Mouse (Mus musculus) ES-Bruce4 (cell line): ENCODE data around the gene Grid2. TPM values are rescaled to one million over a fixed set of nuclear protein-coding genes. Genes with fewer than 3 reads are reported as not detected.

ENCODE experiments used
- H3K27ac ChIP-seq: 2 replicates; pipeline ENCODE4 v1.5.1; 2012; ENCODE audit warnings: low read length, inconsistent platforms; ENCODE audit not compliant: insufficient read depth
- H3K27me3 ChIP-seq: 2 replicates; pipeline ENCODE4 v1.6.1; 2012; ENCODE audit warnings: mild to moderate bottlenecking, low read length, inconsistent platforms; ENCODE audit not compliant: control insufficient read depth, poor library complexity, insufficient read depth, severe bottlenecking
- H3K36me3 ChIP-seq: 2 replicates; pipeline ENCODE4 v1.6.1; 2012; ENCODE audit warnings: inconsistent platforms, mild to moderate bottlenecking, low read length, moderate library complexity; ENCODE audit not compliant: control insufficient read depth, poor library complexity, insufficient read depth, severe bottlenecking
- H3K4me1 ChIP-seq: one replicate; pipeline ENCODE4 v1.8.1; 2011; ENCODE audit warnings: low read length; ENCODE audit not compliant: control insufficient read depth, insufficient read depth
- H3K4me3 ChIP-seq: 2 replicates; pipeline ENCODE4 v1.5.1; 2011; ENCODE audit warnings: low read depth, mild to moderate bottlenecking, low read length
- H3K9ac ChIP-seq: 2 replicates; pipeline ENCODE4 v1.6.1; 2012; ENCODE audit warnings: low read depth, mild to moderate bottlenecking, inconsistent platforms; ENCODE audit not compliant: poor library complexity, severe bottlenecking
- H3K9me3 ChIP-seq: replicated peaks from 2 replicates; pipeline ENCODE4 v1.6.1; 2012; ENCODE audit warnings: mild to moderate bottlenecking, low read length, inconsistent platforms; ENCODE audit not compliant: control insufficient read depth, poor library complexity, insufficient read depth, severe bottlenecking
- CTCF ChIP-seq: IDR thresholded peaks from one replicate; pipeline ENCODE4 v1.8.1; 2011; ENCODE audit warnings: low read depth, low read length
- EP300 ChIP-seq: IDR thresholded peaks from 2 replicates; pipeline ENCODE4 v1.6.1; 2011; ENCODE audit warnings: low read depth, low read length; ENCODE audit not compliant: insufficient read depth
- POLR2A ChIP-seq: IDR thresholded peaks from one replicate; pipeline ENCODE4 v1.8.1; 2011; ENCODE audit warnings: low read length; ENCODE audit not compliant: insufficient read depth
- polyA plus RNA-seq: library from polyadenylated mRNA; stranded (reverse); fragments of >200 nt; gene quantifications from 2 replicates; pipeline ENCODE4 v1.2.4, GENCODE M21; 2011; ENCODE audit warnings: low read depth; ENCODE audit not compliant: missing spikeins, insufficient read depth, insufficient read length

Gene Grid2
- polyA plus RNA-seq, 1 experiment = 0.15 TPM

DNA sequence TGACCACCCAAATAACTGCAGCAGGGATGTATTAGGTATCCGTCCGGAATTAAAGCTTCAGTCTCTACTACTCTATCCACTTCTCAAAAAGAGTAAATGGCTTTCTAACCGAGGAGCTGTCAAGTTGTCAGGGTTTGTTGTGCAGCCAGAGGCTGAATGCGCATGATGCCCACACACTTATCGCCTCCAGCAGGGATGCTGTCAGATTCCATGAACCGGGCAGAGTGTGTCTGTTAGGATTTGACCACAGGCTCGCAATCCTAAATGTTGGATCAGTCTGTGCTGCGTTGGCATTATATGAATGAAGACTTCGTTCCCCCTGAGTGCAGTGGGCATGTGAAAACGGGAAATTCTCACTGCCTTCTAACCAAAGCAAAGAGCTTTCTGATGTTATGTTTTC lies 843.0 kb downstream of the Grid2 start:
- no peak overlapping the region for H3K9ac ChIP-seq
- H3K4me3 ChIP-seq = no peak overlapping the region
- H3K4me1 ChIP-seq = no peaks in the 10 kb centered on the region
- no peaks in the 10 kb centered on the region for H3K9me3 ChIP-seq
- H3K27ac ChIP-seq = no peak overlapping the region
- no peaks in the 10 kb centered on the region for H3K36me3 ChIP-seq
- TF ChIP-seq POLR2A (no peak), EP300 (no peak), CTCF (no peak)
- no peaks in the 10 kb centered on the region for H3K27me3 ChIP-seq

DNA sequence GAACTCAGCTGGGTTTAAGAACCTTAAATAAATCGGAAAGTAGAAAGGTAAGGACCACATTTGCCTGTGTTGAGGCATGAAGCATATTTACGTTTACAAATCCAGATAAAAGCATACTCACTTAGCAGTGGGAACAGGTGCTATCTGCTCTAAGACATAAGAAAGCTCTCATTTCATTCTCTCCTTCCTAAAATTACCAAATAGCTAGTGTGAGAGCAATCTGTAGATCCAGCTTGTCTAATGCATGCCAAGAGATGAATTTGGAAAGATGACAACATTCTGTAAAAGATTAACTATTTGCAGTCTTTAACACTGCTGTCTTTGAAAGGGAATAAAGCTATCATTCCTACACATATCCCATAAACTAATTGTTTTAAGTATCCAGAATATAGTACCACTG lies 858.9 kb downstream of the Grid2 start:
- TF ChIP-seq EP300 (no peak), CTCF (no peak), POLR2A (no peak)
- H3K27ac ChIP-seq = no peak overlapping the region
- H3K9me3 ChIP-seq = no peaks in the 10 kb centered on the region
- H3K9ac ChIP-seq = no peak overlapping the region
- H3K36me3 ChIP-seq = no peaks in the 10 kb centered on the region
- no peaks in the 10 kb centered on the region; the same call in 1 of the 2 replicates for H3K27me3 ChIP-seq
- no peaks in the 10 kb centered on the region for H3K4me1 ChIP-seq
- H3K4me3 ChIP-seq = no peak overlapping the region

DNA sequence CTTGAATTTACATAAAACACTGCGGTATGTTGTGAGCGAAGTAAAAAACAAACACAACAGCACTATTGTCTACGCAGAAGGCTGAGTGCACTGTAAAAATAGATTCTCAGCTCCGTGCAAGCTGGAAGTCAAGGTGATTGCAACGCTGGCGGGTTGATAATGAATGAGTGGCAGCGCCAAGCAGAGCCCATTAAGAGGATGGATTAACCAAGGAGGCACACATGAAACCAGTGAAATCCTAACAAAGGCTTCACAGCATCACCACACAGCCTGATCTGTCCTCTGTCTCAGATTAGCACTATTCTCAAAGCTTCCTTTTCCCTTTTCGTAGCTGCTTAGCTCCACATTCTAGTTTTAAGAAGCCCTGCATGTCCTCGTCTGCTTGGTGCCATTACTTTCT lies 880.6 kb downstream of the Grid2 start:
- Histone ChIP-seq H3K27ac (no peak overlapping the region), H3K9ac (no peak overlapping the region), H3K36me3 (no peaks in the 10 kb centered on the region), H3K4me3 (no peak overlapping the region), H3K27me3 (no peaks in the 10 kb centered on the region), H3K4me1 (no peaks in the 10 kb centered on the region), H3K9me3 (no peaks in the 10 kb centered on the region)
- TF ChIP-seq POLR2A (no peak), CTCF (no peak), EP300 (no peak)

DNA sequence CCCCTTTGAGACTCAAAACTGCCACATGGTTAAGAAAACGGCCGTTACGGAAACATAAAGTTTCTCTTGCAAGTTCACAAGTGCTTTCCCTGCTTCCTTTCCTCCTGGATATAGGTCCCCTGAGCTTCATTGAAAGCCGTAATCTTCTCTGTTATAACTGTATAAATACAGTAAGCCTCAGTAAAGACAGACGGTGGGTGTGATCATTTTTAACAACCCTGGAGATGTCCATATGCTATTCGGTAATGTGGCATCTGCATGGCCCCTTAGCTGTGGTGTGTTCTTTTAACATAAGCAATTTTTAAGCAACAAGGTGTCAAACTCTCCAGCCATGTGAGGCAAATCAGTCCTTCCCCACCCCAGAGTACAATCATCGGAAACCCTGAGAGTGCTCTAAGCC lies 892.9 kb downstream of the Grid2 start:
- Histone ChIP-seq H3K4me3 (no peak overlapping the region), H3K9me3 (no peaks in the 10 kb centered on the region), H3K4me1 (no peaks in the 10 kb centered on the region), H3K27me3 (no peaks in the 10 kb centered on the region), H3K27ac (no peak overlapping the region), H3K9ac (no peak overlapping the region), H3K36me3 (no peaks in the 10 kb centered on the region)
- TF ChIP-seq EP300 = no peak
- no peak for TF ChIP-seq CTCF
- no peak for TF ChIP-seq POLR2A

DNA sequence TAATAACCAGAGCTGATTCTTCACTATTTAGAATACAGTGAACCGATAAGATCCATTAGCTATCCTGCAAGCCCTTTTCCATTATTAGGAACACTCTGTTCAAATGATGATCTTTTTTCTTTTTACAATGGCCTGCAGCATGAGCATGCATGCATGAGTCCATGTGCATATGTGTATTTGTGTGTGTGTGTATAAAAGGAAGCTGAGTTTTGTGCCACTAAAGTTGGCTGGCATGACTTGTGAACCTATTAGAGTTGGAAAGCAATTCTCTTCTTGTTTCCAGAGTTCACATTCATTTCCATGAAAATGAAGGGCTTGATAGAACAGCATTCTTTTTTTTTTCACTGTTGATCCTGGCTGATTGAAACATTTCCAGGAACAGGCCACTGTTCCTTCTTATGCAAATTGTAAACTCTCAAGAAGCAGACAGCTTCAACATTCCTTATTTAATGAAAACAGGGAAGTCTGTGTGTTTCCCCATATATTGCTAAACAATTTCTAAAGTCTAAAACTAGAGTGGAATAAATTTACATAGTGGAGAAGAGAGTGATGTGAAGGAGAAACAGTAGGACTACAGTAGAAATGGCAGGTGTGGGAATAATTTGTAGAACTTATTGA lies 919.4 kb downstream of the Grid2 start:
- Histone ChIP-seq H3K27ac (no peak overlapping the region), H3K4me1 (no peaks in the 10 kb centered on the region), H3K9me3 (no peaks in the 10 kb centered on the region; the same call in 1 of the 2 replicates), H3K36me3 (no peaks in the 10 kb centered on the region), H3K27me3 (no peaks in the 10 kb centered on the region), H3K9ac (no peak overlapping the region), H3K4me3 (no peak overlapping the region)
- TF ChIP-seq POLR2A (no peak), EP300 (no peak), CTCF (no peak)

DNA sequence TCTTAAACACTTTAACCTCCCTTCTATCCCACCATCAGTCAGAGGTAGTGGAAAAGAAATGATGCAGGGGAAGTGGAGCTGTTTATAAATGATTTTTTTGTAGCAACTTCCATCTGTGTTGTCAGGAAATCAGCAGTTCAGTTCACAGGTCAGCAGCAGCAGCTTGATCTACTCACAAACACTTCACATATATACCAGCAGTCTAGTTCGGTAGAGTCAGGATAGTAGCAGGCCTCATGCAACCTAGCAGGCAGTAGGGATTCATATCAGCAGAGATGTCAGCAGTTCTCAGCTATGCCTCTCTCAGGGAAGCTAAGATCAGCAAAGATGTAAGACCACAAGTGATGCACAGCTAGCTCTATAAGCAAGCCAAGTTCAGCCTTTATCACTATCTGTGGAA lies 938.0 kb downstream of the Grid2 start:
- Histone ChIP-seq H3K9ac (no peak overlapping the region), H3K27me3 (no peaks in the 10 kb centered on the region), H3K4me3 (no peak overlapping the region), H3K9me3 (no peaks in the 10 kb centered on the region), H3K36me3 (no peaks in the 10 kb centered on the region), H3K4me1 (no peaks in the 10 kb centered on the region), H3K27ac (no peak overlapping the region)
- TF ChIP-seq EP300 (no peak), POLR2A (no peak), CTCF (no peak)
